Mouse (Mus musculus) erythroblast, embryonic 14.5 days (primary cell): ENCODE results near the gene Caskin2.

ENCODE experiments used
- GATA1 ChIP-seq: IDR thresholded peaks from 2 replicates; pipeline ENCODE4 v1.6.1; 2012; ENCODE audit warnings: low read length, inconsistent platforms, mixed read lengths
- TAL1 ChIP-seq: IDR thresholded peaks from 3 replicates; pipeline ENCODE4 v1.6.1; 2012; ENCODE audit warnings: low read length, inconsistent platforms, mixed read lengths

DNA sequence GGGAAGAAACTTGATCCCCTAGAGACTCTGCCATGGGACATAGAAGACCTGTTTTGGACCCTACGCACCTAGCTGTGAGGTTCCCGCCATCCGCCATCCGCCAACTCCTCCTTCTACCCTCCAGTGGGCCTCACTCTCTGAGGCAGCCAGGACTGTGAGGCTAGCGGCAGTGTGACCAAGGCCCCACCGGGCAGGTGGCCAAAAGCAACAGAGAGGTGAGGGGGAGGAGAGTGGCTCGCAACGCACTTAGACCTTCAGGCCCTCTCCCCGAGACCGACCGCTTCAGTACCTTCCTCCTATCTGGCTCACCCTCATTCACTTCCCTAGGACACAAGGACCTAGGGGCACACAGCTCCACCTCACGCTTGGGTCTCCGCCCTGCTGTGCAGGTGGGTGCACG, 3.1 kb downstream of the Caskin2 start:
- TF ChIP-seq TAL1 (no peak), GATA1 (no peak)
